Comparison of ENCODE assay signal across 8 mouse cellular contexts in the genomic region with DNA sequence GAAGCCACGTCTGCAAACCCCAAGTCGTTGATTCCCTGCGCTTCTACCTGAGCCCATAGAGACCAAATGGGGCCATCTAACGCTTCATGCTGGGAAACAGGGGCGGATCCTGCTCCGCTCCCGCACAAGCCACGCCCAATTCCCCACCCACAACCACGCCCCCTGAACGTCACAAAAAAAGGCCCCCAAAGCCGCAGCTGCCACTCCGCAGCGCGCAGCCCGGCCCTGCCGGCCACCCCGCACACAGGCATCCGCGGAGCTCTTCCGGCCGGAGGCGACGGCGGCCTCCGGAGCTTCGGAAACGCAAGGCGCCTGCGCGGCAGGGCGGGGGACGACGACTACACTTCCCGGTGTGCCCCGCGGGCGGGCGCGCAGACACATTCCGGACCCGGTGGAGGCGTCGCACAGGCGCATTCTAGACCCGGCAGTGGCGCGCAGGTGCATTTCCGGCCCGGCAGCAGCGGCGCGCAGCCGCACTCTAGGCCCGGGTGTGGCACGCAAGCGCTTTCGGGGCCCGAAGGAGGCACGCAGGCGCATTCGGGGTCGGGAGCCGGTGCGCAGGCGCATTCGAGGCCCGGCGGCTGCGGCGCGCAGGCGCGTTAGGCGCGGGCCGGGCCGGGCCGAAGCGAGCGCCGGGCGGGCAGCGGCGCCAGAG. TPM values are rescaled to one million over a fixed set of nuclear protein-coding genes. Genes with fewer than 3 reads are reported as not detected.
DNase-seq lines count a peak whose midpoint lies in the region; ATAC-seq and TF ChIP-seq lines count a peak whose summit lies in the region.

TSS of gene Cdc34 (plus strand) at position 605 of the 655 bp plus-strand sequence.

- TF ChIP-seq EP300 in ES-Bruce4 (IDR thresholded peaks at IDR 0.05; ENCODE audit: insufficient read depth, low read depth, low read length): no peak

- DNase-seq in forebrain, embryonic 14.5 days (ENCODE audit: low spot score): peak; percentile 99
- DNase-seq in heart, postnatal 14 days: peak; percentile 99
- peak; percentile 100 for DNase-seq in layer of hippocampus, adult 18-20 months (ENCODE audit: low spot score in 2 of 2)
- peak; percentile 98 for DNase-seq in lung, adult 2 months
- DNase-seq in thymus, adult 18-20 months: peak; percentile 99

- no peaks in the 10 kb centered on the region for H3K9me3 ChIP-seq in ES-Bruce4 (replicated peaks; ENCODE audit: control insufficient read depth, insufficient read depth, low read length, poor library complexity, severe bottlenecking)
- no peaks in the 10 kb centered on the region for H3K9me3 ChIP-seq in forebrain, embryonic 14.5 days (replicated peaks; ENCODE audit: control insufficient read depth, low read length)

- intact Hi-C loops in heart, postnatal 14 days (cut with DNase I): no loop called here

- H3K4me2 ChIP-seq in forebrain, embryonic 14.5 days (ENCODE audit: low read length): peak within 1 kb of the TSS; percentile 90

- no peaks in the 10 kb centered on the region for H3K27me3 ChIP-seq in ES-Bruce4 (ENCODE audit: control insufficient read depth, insufficient read depth, low read length, poor library complexity, severe bottlenecking)
- no peaks in the 10 kb centered on the region for H3K27me3 ChIP-seq in forebrain, embryonic 14.5 days (replicated peaks; ENCODE audit: control insufficient read depth, insufficient read depth, low read length)

- peak; percentile 85 for ATAC-seq in cerebellum, adult (ENCODE audit: insufficient number of reproducible peaks, low FRiP score, low TSS enrichment)
- ATAC-seq in forebrain, embryonic 14.5 days: peak; percentile 96
- peak; percentile 84 for ATAC-seq in neutrophil, adult 5-6 weeks (ENCODE audit: extremely low read depth, insufficient number of reproducible peaks, low FRiP score, poor library complexity, severe bottlenecking)

- peak within 1 kb of the TSS; percentile 72 for H3K27ac ChIP-seq in ES-Bruce4 (ENCODE audit: insufficient read depth, low read length)
- peak within 1 kb of the TSS; percentile 84 for H3K27ac ChIP-seq in forebrain, embryonic 14.5 days (ENCODE audit: low read depth, low read length)

- H3K36me3 ChIP-seq in ES-Bruce4 (ENCODE audit: control insufficient read depth, insufficient read depth, low read length, poor library complexity, severe bottlenecking): peaks cover 28% of the 10 kb centered on the region
- peaks cover 26% of the 10 kb centered on the region for H3K36me3 ChIP-seq in forebrain, embryonic 14.5 days (ENCODE audit: control insufficient read depth, insufficient read depth, low read length)

- WGBS in forebrain, embryonic 14.5 days: 1% methylated on average over 67 of the region's 84 CpGs
- WGBS in lung, adult 2 months: under 1% methylated on average over 77 of the region's 84 CpGs

- H3K9ac ChIP-seq in ES-Bruce4 (ENCODE audit: low read depth, poor library complexity, severe bottlenecking): peak within 1 kb of the TSS; percentile 83
- H3K9ac ChIP-seq in forebrain, embryonic 14.5 days (ENCODE audit: low read length): peak within 1 kb of the TSS; percentile 82

- TF ChIP-seq POLR2A in ES-Bruce4 (IDR thresholded peaks at IDR 0.05; ENCODE audit: insufficient read depth, low read length): peak; percentile 53
- peak; percentile 85; the same call in 1 of the 2 replicates for TF ChIP-seq POLR2A in lung, adult 2 months (IDR thresholded peaks at IDR 0.05; ENCODE audit: borderline replicate concordance, extremely low read depth, low read depth, low read length)

- peak within 1 kb of the TSS; percentile 93 for H3K4me3 ChIP-seq in ES-Bruce4 (ENCODE audit: low read depth, low read length)
- peak within 1 kb of the TSS; percentile 77 for H3K4me3 ChIP-seq in forebrain, embryonic 14.5 days (ENCODE audit: low read depth, low read length)
- H3K4me3 ChIP-seq in lung, adult 2 months (replicated peaks; ENCODE audit: extremely low read depth, low read depth, low read length): peak within 1 kb of the TSS; percentile 91

- H3K4me1 ChIP-seq in ES-Bruce4 (ENCODE audit: control insufficient read depth, insufficient read depth, low read length): peaks cover 1% of the 10 kb centered on the region
- H3K4me1 ChIP-seq in forebrain, embryonic 14.5 days (ENCODE audit: control insufficient read depth, insufficient read depth, low read length): peaks cover 10% of the 10 kb centered on the region
- H3K4me1 ChIP-seq in lung, adult 2 months (ENCODE audit: control insufficient read depth, insufficient read depth, low read length): peaks cover 14% of the 10 kb centered on the region

- no peak for TF ChIP-seq CTCF in ES-Bruce4 (IDR thresholded peaks at IDR 0.05; ENCODE audit: low read depth, low read length)
- TF ChIP-seq CTCF in lung, adult 2 months (IDR thresholded peaks at IDR 0.05; ENCODE audit: insufficient read depth, low read length): no peak

RNA-seq across cellular contexts. Expression of gene Cdc34, which starts in this region (rescaled TPM):
- polyA plus RNA-seq in ES-Bruce4 (2011; ENCODE audit: insufficient read depth, insufficient read length, low read depth, missing spikeins): 299 and 319 TPM in 2 replicates
- polyA plus RNA-seq in forebrain, embryonic 14.5 days (2014; fragmentation: Nextera tagmentation; extraction: Ambion mirVana): 76.0 and 76.9 TPM in 2 replicates
- total RNA-seq in heart, postnatal 14 days (2021): 100 to 1,000 TPM; 158 to 159 TPM
- 10 to 100 TPM; 65.4 to 74.2 TPM for total RNA-seq in layer of hippocampus, adult 18-20 months (2021)
- polyA plus RNA-seq in lung, adult 2 months (2012; rRNA removed): 112 and 121 TPM in 2 replicates
- 90.5 and 95.5 TPM in 2 replicates for total RNA-seq in neutrophil, adult 5-6 weeks (2017)

Comparison
In these comparisons a context has a peak if more than half of its experiments do, and no peak if none do; other contexts are left out.
1. Peak in every context shown above with its lines: DNase-seq, ATAC-seq, H3K4me3 ChIP-seq and H3K27ac ChIP-seq.